Mouse (Mus musculus) kidney, adult 2 months (tissue): ENCODE data around the gene Crocc. TPM values are rescaled to one million over a fixed set of nuclear protein-coding genes. Genes with fewer than 3 reads are reported as not detected.
A peak's percentile ranks its signal among the peaks of the same experiment; 100 is the strongest.

Source experiments
- DNase-seq: peaks from one replicate; pipeline ENCODE4 v3.0.0; 2021
- H3K27ac ChIP-seq: fragments of 200-500 bp; 2 replicates; pipeline ENCODE4 v1.5.1; 2012; ENCODE audit warnings: low read depth, low read length, control low read depth, inconsistent platforms; ENCODE audit not compliant: insufficient read depth
- H3K27me3 ChIP-seq: fragments of 200-500 bp; replicated peaks from 2 replicates; pipeline ENCODE4 v1.6.1; 2012; ENCODE audit warnings: mild to moderate bottlenecking, moderate library complexity, low read length, inconsistent platforms; ENCODE audit not compliant: control insufficient read depth, insufficient read depth
- H3K36me3 ChIP-seq: fragments of 200-500 bp; 2 replicates; pipeline ENCODE4 v1.6.1; 2012; ENCODE audit warnings: mild to moderate bottlenecking, moderate library complexity, low read length, inconsistent platforms; ENCODE audit not compliant: control insufficient read depth, insufficient read depth
- H3K4me1 ChIP-seq: fragments of 200-500 bp; 2 replicates; pipeline ENCODE4 v1.6.1; 2011; ENCODE audit warnings: low read length; ENCODE audit not compliant: control insufficient read depth, insufficient read depth
- H3K4me3 ChIP-seq: fragments of 200-500 bp; 2 replicates; pipeline ENCODE4 v1.5.1; 2011; ENCODE audit warnings: mild to moderate bottlenecking, low read depth, low read length, control low read depth; ENCODE audit not compliant: insufficient read depth
- CTCF ChIP-seq: fragments of 200-500 bp; conservative IDR thresholded peaks from 2 replicates; pipeline ENCODE4 v1.5.1; 2011; ENCODE audit warnings: low read depth, mild to moderate bottlenecking, control low read depth, low read length, moderate library complexity, mixed read lengths; ENCODE audit not compliant: insufficient read depth, insufficient read length
- POLR2A ChIP-seq: fragments of 200-500 bp; IDR thresholded peaks from one replicate; pipeline ENCODE4 v1.6.1; 2011; ENCODE audit warnings: low read depth, low read length, control low read depth
- WGBS: fragments of 180-500 bp; shearing (Covaris S2); methylation state at CpG from one replicate; pipeline ENCODE4 v1.1.7; 2018; 5-methylcytosine and 5-hydroxymethylcytosine counted together
- polyA plus RNA-seq: library from polyadenylated mRNA; depleted of rRNA; stranded (reverse); fragments of >200 nt; gene quantifications from 2 replicates; pipeline ENCODE4 v1.2.3, GENCODE M21; 2012; rRNA removed

Crocc gene
- 34.7 and 41.8 TPM in 2 replicates for polyA plus RNA-seq

- under 1% methylated on average over 77 of the region's 77 CpGs for WGBS
- no peaks in the 10 kb centered on the region; the same call in 1 of the 2 replicates for H3K4me1 ChIP-seq
- TF ChIP-seq CTCF: peak; percentile 92
- TF ChIP-seq POLR2A: no peak
- H3K27ac ChIP-seq: peak within 1 kb of the TSS; percentile 72
- no peaks in the 10 kb centered on the region for H3K27me3 ChIP-seq
- DNase-seq: peak; percentile 99
- peak within 1 kb of the TSS; percentile 68 for H3K4me3 ChIP-seq
- no peaks in the 10 kb centered on the region for H3K36me3 ChIP-seq
Observed at GRCm38 (mm10) chr4:141060426-141061301, at the start of gene Crocc. Crocc (minus strand) TSS chr4:141060550.

GRCm38 (mm10) chr4:141108196-141108732 is 47.9 kb upstream of the Crocc start:
- Histone ChIP-seq H3K27me3 (no peaks in the 10 kb centered on the region), H3K36me3 (no peaks in the 10 kb centered on the region), H3K4me3 (no peak overlapping the region), H3K27ac (no peak overlapping the region), H3K4me1 (no peaks in the 10 kb centered on the region)
- no peak for DNase-seq
- TF ChIP-seq CTCF: no peak
- no peak for TF ChIP-seq POLR2A
- WGBS: 41% methylated on average over 10 of the region's 10 CpGs

GRCm38 (mm10) chr4:141106526-141107183 is 46.3 kb upstream of the Crocc start:
- no peak overlapping the region for H3K27ac ChIP-seq
- no peaks in the 10 kb centered on the region for H3K36me3 ChIP-seq
- no peak overlapping the region for H3K4me3 ChIP-seq
- H3K4me1 ChIP-seq: no peaks in the 10 kb centered on the region
- DNase-seq: no peak
- WGBS: 70% methylated on average over 16 of the region's 16 CpGs
- H3K27me3 ChIP-seq: no peaks in the 10 kb centered on the region
- no peak for TF ChIP-seq POLR2A
- no peak for TF ChIP-seq CTCF

DNA sequence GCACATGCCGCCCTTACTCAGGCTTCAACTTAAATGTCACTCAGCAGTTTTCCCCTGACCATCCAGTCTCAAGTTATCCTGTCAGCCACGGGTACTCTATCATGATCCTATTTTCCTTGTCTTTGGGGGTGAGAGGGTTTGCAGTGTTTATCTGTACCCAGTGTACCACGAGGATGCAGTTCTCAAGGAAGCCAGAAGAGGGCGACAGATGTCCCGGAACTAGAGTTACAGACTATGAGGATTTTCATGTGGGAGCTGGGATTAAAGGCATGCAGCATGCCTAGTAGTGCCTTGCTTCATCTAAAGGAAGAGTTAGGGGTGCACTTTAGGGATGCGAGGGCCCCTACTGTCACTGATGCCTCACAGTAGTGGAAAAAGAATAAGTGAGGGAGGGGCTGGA is 41.5 kb upstream of the Crocc start:
- Histone ChIP-seq H3K27me3 (no peaks in the 10 kb centered on the region), H3K36me3 (no peaks in the 10 kb centered on the region), H3K27ac (no peak overlapping the region), H3K4me1 (no peaks in the 10 kb centered on the region), H3K4me3 (no peak overlapping the region)
- TF ChIP-seq CTCF (peak; percentile 58), POLR2A (no peak)
- 73% methylated on average over 6 of the region's 6 CpGs for WGBS
- DNase-seq: peak; percentile 46

DNA sequence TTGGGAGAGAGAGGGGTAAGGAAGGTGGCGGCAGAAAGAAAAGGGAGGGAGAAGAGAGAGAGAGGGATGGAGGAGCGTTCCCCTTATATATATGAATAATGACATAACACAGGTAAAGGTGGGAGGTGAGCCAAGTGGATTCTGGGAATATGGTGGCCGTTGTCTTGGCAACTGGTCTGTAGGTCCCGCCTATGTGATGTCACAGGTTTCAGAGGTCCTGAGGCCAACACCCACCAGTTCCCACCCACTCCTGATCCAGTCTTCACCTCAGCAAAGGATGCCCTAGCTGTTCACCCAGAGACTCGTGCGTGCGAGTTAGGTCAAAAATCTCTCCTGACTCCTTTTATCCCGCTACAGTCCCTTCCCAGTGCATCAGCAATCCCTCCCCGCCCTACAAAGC is 40.9 kb upstream of the Crocc start:
- no peaks in the 10 kb centered on the region for H3K27me3 ChIP-seq
- 93% methylated on average over 9 of the region's 9 CpGs for WGBS
- no peak overlapping the region for H3K4me3 ChIP-seq
- TF ChIP-seq POLR2A: no peak
- TF ChIP-seq CTCF: no peak
- DNase-seq: no peak
- H3K36me3 ChIP-seq: no peaks in the 10 kb centered on the region
- no peak overlapping the region for H3K27ac ChIP-seq
- H3K4me1 ChIP-seq: no peaks in the 10 kb centered on the region

DNA sequence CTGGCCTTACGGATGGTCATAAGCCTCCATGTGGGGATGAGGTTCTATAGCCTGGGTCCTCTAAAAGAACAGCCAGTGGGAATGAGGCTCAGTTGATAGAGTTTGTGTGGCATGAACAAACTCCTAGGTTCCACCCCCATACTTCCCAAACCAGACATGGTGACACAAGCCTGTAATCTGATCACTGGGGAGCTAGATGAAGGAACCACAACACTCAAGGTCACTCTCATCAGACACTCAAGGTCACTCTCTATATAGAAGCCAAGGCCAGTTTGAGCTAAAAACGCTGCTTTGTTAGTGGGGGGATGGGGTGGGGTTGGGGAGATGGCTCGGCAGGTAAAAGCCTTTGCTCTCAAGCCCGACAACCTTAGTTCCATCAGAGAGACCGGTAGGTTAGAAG is 39.6 kb upstream of the Crocc start:
- H3K27ac ChIP-seq: no peak overlapping the region
- no peaks in the 10 kb centered on the region for H3K4me1 ChIP-seq
- H3K27me3 ChIP-seq: no peaks in the 10 kb centered on the region
- WGBS: 75% methylated on average over 5 of the region's 5 CpGs
- H3K4me3 ChIP-seq: no peak overlapping the region
- no peak for DNase-seq
- TF ChIP-seq POLR2A (no peak), CTCF (no peak)
- H3K36me3 ChIP-seq: no peaks in the 10 kb centered on the region

- WGBS: 74% methylated on average over 4 of the region's 4 CpGs
- no peak for TF ChIP-seq CTCF
- no peak for TF ChIP-seq POLR2A
- no peaks in the 10 kb centered on the region for H3K4me1 ChIP-seq
- DNase-seq: no peak
- no peaks in the 10 kb centered on the region for H3K36me3 ChIP-seq
- H3K27ac ChIP-seq: no peak overlapping the region
- no peak overlapping the region for H3K4me3 ChIP-seq
- no peaks in the 10 kb centered on the region for H3K27me3 ChIP-seq
Observed at GRCm38 (mm10) chr4:141098935-141099334, 38.6 kb upstream of the Crocc start.
